Mouse (Mus musculus) heart, postnatal 0 days (tissue): ENCODE measurements at regions not wholly inside any gene's neighbourhood (a gene's known extent, or its start where the extent isn't known, plus 50 kb on each side); places are given as distances from the start of the nearest gene placed in this dataset.
A peak's percentile ranks its signal among the peaks of the same experiment; 100 is the strongest.

Source experiments
- ATAC-seq: fragments of 200-750 bp; cut with Nextera tagmentation; 2 replicates; pipeline ENCODE4 v1.8.0; 2017; ENCODE audit warnings: low read depth, moderate number of reproducible peaks, moderate library complexity; ENCODE audit not compliant: insufficient read depth
- DNase-seq: peaks from one replicate; pipeline ENCODE4 v3.0.0-alpha.2; 2016; ENCODE audit warnings: low spot score
- H3K27ac ChIP-seq: fragments of 300-500 bp; sonication (generic); 2 replicates; pipeline ENCODE4 v1.5.1; 2014; ENCODE audit warnings: low read depth, mild to moderate bottlenecking
- H3K27me3 ChIP-seq: fragments of 300-500 bp; sonication (generic); 2 replicates; pipeline ENCODE4 v1.6.1; 2014; ENCODE audit warnings: low read length, mixed read lengths; ENCODE audit not compliant: control insufficient read depth, insufficient read depth
- H3K36me3 ChIP-seq: fragments of 300-500 bp; sonication (generic); replicated peaks from 2 replicates; pipeline ENCODE4 v1.6.1; 2014; ENCODE audit warnings: low read length, mixed read lengths; ENCODE audit not compliant: control insufficient read depth, insufficient read depth
- H3K4me1 ChIP-seq: fragments of 300-500 bp; sonication (generic); 2 replicates; pipeline ENCODE4 v1.6.1; 2014; ENCODE audit warnings: antibody characterized with exemption; ENCODE audit not compliant: control insufficient read depth, insufficient read depth
- H3K4me2 ChIP-seq: fragments of 300-500 bp; sonication (generic); 2 replicates; pipeline ENCODE4 v1.6.1; 2014; ENCODE audit warnings: low read depth, mild to moderate bottlenecking, low read length, moderate library complexity
- H3K4me3 ChIP-seq: fragments of 300-500 bp; sonication (generic); 2 replicates; pipeline ENCODE4 v1.5.1; 2014; ENCODE audit warnings: low read depth, low read length
- H3K9ac ChIP-seq: fragments of 300-500 bp; sonication (generic); replicated peaks from 2 replicates; pipeline ENCODE4 v1.6.1; 2014; ENCODE audit warnings: low read depth, low read length, mixed read lengths
- H3K9me3 ChIP-seq: fragments of 300-500 bp; sonication (generic); replicated peaks from 2 replicates; pipeline ENCODE4 v1.6.1; 2016; ENCODE audit warnings: low read length; ENCODE audit not compliant: control insufficient read depth
- CTCF ChIP-seq: IDR thresholded peaks from 2 replicates; pipeline ENCODE4 v1.5.1; 2016; ENCODE audit warnings: antibody characterized with exemption, control low read depth, low read depth
- EP300 ChIP-seq: IDR thresholded peaks from 2 replicates; pipeline ENCODE4 v1.6.1; 2016; ENCODE audit warnings: antibody characterized with exemption, low read depth
- WGBS: fragments of 180-500 bp; shearing (Covaris S2); extraction: QIAGEN DNeasy Blood & Tissue Kit; methylation state at CpG from one replicate; pipeline ENCODE4 v1.1.7; 2014; 5-methylcytosine and 5-hydroxymethylcytosine counted together

DNA sequence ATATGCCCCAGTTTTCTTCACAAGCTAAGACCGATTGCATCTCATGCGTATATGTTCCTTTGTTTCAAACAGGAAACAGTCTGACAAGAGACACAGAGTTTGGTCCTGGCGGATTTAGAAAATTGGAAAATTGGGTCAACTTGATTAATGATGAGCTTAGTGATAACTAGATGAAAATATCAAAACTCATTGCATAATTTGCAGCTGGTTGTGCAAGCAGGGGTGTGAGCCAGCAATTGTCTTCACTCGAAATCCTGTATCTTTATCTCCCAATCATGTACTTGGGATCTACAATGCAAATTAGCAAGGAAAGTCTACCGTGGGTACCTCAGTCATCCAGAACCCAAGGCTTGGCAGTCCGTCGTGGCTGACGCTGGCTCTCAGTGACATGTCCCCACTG lies 128.9 kb upstream of the N6amt1 start:
- no peak for ATAC-seq
- H3K4me1 ChIP-seq = 0 out of 2 replicates have a peak, but pooled peaks cover 2% of the 10 kb centered on the region
- DNase-seq = no peak
- H3K4me3 ChIP-seq = no peak overlapping the region
- H3K9me3 ChIP-seq = no peaks in the 10 kb centered on the region
- no peaks in the 10 kb centered on the region for H3K27me3 ChIP-seq
- no peaks in the 10 kb centered on the region for H3K36me3 ChIP-seq
- no peak overlapping the region for H3K9ac ChIP-seq
- H3K4me2 ChIP-seq = no peak overlapping the region
- TF ChIP-seq CTCF = no peak
- no peak overlapping the region for H3K27ac ChIP-seq
- WGBS = 78% methylated on average over 8 of the region's 8 CpGs

GRCm38 (mm10) chr16:87224024-87224423 lies 130.0 kb upstream of the N6amt1 start:
- DNase-seq = peak; percentile 15
- H3K27ac ChIP-seq = no peak overlapping the region
- WGBS = 47% methylated on average over 7 of the region's 7 CpGs

DNA sequence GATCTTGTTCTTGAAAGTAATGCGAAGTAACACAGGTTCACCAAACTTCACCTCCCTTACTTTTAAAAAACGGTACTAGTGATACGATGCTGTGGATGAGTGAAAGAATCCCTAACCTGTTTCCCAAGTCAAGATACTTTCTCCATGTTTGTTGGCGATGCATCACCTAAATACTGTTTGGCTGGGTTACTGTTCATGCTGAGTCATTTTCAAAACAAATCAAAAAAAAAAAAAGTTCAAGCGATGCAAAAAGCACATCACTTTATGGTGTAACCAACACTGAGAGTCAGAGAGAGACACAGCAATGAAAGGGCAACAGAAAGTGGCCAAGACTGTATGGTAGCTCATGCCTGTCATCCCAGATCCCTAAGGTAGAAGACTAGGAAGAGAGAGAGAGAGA lies 133.4 kb upstream of the N6amt1 start:
- WGBS = 72% methylated on average over 5 of the region's 5 CpGs
- Histone ChIP-seq H3K4me3 (no peak overlapping the region), H3K4me2 (no peak overlapping the region), H3K36me3 (no peaks in the 10 kb centered on the region), H3K27ac (no peak overlapping the region), H3K9ac (no peak overlapping the region), H3K9me3 (no peaks in the 10 kb centered on the region), H3K27me3 (no peaks in the 10 kb centered on the region), H3K4me1 (0 out of 2 replicates have a peak, but pooled peaks cover 5% of the 10 kb centered on the region)
- ATAC-seq = no peak
- TF ChIP-seq EP300 (no peak), CTCF (no peak)
- no peak for DNase-seq

More at GRCm38 (mm10) chr16:87224024-87224423, 130.0 kb upstream of the N6amt1 start:
- H3K27me3 ChIP-seq = no peaks in the 10 kb centered on the region
- no peaks in the 10 kb centered on the region for H3K36me3 ChIP-seq
- no peak overlapping the region for H3K4me2 ChIP-seq
- H3K4me1 ChIP-seq = 0 out of 2 replicates have a peak, but pooled peaks cover 5% of the 10 kb centered on the region
- no peaks in the 10 kb centered on the region for H3K9me3 ChIP-seq
- H3K9ac ChIP-seq = no peak overlapping the region
- H3K4me3 ChIP-seq = no peak overlapping the region
- TF ChIP-seq CTCF (no peak), EP300 (no peak)
- ATAC-seq = 0 out of 2 replicates have a peak, but pooled peaks have one; percentile 36

DNA sequence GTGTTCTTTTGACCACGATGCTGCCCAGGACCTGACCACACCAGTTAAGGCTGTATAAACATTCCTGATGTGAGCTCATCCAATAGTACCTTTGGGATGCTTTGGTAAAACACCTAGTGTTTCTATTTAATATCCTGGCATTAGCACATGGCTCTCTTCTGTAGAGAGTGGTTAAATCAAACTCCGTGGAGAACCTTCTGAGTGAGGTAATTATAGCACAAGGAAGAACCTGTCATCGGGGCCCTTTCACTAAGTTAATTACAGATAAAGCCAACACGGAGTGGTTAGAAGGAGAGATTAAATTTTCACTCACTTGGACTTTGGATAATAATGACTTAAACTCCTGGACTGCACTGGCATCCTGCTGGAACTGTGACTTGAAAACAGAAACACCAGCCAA lies 133.8 kb upstream of the N6amt1 start:
- 17% methylated on average over 4 of the region's 4 CpGs for WGBS
- Histone ChIP-seq H3K4me1 (0 out of 2 replicates have a peak, but pooled peaks cover 5% of the 10 kb centered on the region), H3K9me3 (no peaks in the 10 kb centered on the region), H3K27ac (no peak overlapping the region), H3K9ac (no peak overlapping the region), H3K27me3 (no peaks in the 10 kb centered on the region), H3K4me2 (no peak overlapping the region), H3K4me3 (no peak overlapping the region), H3K36me3 (no peaks in the 10 kb centered on the region)
- no peak for ATAC-seq
- no peak for DNase-seq
- TF ChIP-seq EP300 (no peak), CTCF (no peak)

- no peak overlapping the region for H3K27ac ChIP-seq
- DNase-seq = no peak
- no peaks in the 10 kb centered on the region for H3K4me1 ChIP-seq
- 48% methylated on average over 1 of the region's 1 CpGs for WGBS
- no peaks in the 10 kb centered on the region for H3K27me3 ChIP-seq
- no peak for ATAC-seq
- H3K9ac ChIP-seq = no peak overlapping the region
- peaks cover under 1% of the 10 kb centered on the region for H3K9me3 ChIP-seq
- no peaks in the 10 kb centered on the region for H3K36me3 ChIP-seq
- H3K4me3 ChIP-seq = no peak overlapping the region
- TF ChIP-seq CTCF (no peak), EP300 (no peak)
- H3K4me2 ChIP-seq = no peak overlapping the region
Observed at GRCm38 (mm10) chr16:87207875-87208274, 146.1 kb upstream of the N6amt1 start.

GRCm38 (mm10) chr16:87190471-87190870 lies 163.5 kb upstream of the N6amt1 start:
- 89% methylated on average over 4 of the region's 4 CpGs for WGBS
- no peak overlapping the region for H3K9ac ChIP-seq
- H3K4me3 ChIP-seq = no peak overlapping the region
- no peaks in the 10 kb centered on the region for H3K27me3 ChIP-seq
- no peaks in the 10 kb centered on the region for H3K4me1 ChIP-seq
- DNase-seq (no peak), ATAC-seq (no peak)
- TF ChIP-seq CTCF = no peak
- no peak for TF ChIP-seq EP300
- H3K4me2 ChIP-seq = no peak overlapping the region
- no peaks in the 10 kb centered on the region for H3K9me3 ChIP-seq
- H3K27ac ChIP-seq = no peak overlapping the region
- H3K36me3 ChIP-seq = no peaks in the 10 kb centered on the region
